In the genomic region with DNA sequence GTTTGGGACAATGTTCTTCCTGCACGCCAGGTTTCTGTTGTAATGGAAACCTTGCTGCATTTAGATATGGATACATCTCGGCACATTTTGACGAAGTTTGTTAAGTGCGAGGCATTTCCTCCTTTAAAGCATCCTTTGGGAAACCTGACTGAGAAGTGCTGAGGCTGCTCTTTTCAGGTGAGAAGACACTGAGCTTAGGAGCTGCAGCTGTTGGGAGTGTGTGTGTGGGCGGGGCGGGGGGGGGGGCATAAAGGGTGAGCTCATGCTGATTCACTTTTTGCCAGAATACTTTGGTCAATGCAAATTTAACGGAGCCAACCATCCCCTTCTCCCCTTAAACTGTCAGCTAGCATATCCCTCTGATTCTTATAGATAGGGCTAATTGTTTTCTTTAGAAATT, we compare ENCODE assay signal across 15 mouse cellular contexts.
"Had no signal": no experiment of that assay in that cellular context is flagged by ENCODE, and none has a peak within 500 bp of the region (broad histone marks: within the 10 kb centered on the region; RNA-seq: fewer than 3 reads in every experiment).

No protein-coding gene starts in this region.

- H3K9me3 ChIP-seq: kidney, embryonic 15.5 days; liver, embryonic 13.5 days; neural tube, embryonic 12.5 days; neural tube, embryonic 15.5 days had no signal

- H3K4me3 ChIP-seq: kidney, embryonic 15.5 days; left cerebral cortex, adult 2 months; liver, embryonic 13.5 days; neural tube, embryonic 12.5 days; neural tube, embryonic 15.5 days had no signal

- H3K4me2 ChIP-seq: kidney, embryonic 15.5 days; liver, embryonic 13.5 days; midbrain, embryonic 11.5 days; neural tube, embryonic 12.5 days; neural tube, embryonic 15.5 days had no signal

- H3K36me3 ChIP-seq: kidney, embryonic 15.5 days; liver, embryonic 13.5 days; neural tube, embryonic 12.5 days; neural tube, embryonic 15.5 days had no signal

- H3K27ac ChIP-seq: kidney, embryonic 15.5 days; liver, embryonic 13.5 days; neural tube, embryonic 12.5 days; neural tube, embryonic 15.5 days had no signal

- DNase-seq: kidney, postnatal 10 days; kidney, postnatal 36 days; layer of hippocampus, postnatal 36 days; liver, embryonic 13.5 days; lung, adult 2 months; lung, postnatal 14 days; lung, postnatal 4 days; midbrain, embryonic 14.5 days; thymus, adult 18-20 months; thymus, postnatal 36 days had no signal

- H3K27me3 ChIP-seq: kidney, embryonic 15.5 days; liver, embryonic 13.5 days; neural tube, embryonic 12.5 days; neural tube, embryonic 15.5 days had no signal

- H3K9ac ChIP-seq: kidney, embryonic 15.5 days; liver, embryonic 13.5 days; neural tube, embryonic 12.5 days; neural tube, embryonic 15.5 days had no signal
